Mouse (Mus musculus): ENCODE data around the gene Adgrd1.

The Adgrd1 gene

DNA sequence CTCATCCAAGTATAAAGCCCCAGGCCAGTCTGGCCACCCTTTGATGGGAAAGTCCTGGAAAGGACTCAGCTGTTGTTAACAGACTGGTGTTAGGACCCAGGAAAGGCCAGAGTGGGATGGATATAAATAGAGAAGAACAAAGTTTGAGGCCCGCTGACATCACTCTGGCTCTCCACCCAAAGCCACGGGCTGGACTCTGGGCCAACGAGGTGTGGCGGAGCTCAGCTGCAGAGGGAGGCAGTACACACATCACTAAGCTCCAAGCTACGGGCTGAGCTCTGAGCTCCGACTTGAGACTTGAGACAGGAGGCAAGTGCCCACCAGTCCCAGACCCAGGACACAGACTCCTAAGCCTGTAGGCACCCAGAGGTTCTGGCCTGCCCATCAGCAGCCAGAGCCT is at the start of gene Adgrd1:
Gene Adgrd1, plus strand, starts transcription at position 240 of the 400 bp plus-strand sequence.
- no peak for DNase-seq (ENCODE audit: low spot score in 2 of 2)

DNA sequence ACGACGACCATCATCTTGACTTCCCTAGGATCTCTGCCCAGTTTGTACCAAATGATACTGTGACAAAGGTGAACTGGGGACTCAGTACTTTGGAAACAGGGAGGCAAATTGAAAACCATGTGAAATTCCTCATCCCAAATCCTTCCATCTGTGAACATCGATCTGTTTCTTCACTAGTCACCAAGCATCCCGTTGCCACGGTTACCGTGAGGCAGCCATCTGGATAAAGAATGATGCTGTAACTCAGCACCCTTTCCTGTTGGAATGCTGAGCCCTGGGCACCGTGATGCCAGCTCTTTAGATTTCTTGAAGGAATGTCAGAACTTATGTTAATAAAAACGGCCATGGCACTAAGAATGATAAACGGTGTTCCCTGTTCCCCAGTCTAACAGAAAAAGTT is 47.2 kb upstream of the Adgrd1 start:
- DNase-seq (ENCODE audit: low spot score in 2 of 2): no peak

- DNase-seq (ENCODE audit: low spot score in 2 of 2): no peak
Measured at GRCm38 (mm10) chr5:129051910-129052309, 44.6 kb upstream of the Adgrd1 start.

- DNase-seq (ENCODE audit: low spot score in 2 of 2): no peak
Measured at GRCm38 (mm10) chr5:129052636-129053355, 43.8 kb upstream of the Adgrd1 start.

GRCm38 (mm10) chr5:129054675-129055284 is 41.8 kb upstream of the Adgrd1 start:
- DNase-seq (ENCODE audit: low spot score in 2 of 2): no peak

GRCm38 (mm10) chr5:129059116-129059515 is 37.4 kb upstream of the Adgrd1 start:
- no peak for DNase-seq (ENCODE audit: low spot score in 2 of 2)

DNA sequence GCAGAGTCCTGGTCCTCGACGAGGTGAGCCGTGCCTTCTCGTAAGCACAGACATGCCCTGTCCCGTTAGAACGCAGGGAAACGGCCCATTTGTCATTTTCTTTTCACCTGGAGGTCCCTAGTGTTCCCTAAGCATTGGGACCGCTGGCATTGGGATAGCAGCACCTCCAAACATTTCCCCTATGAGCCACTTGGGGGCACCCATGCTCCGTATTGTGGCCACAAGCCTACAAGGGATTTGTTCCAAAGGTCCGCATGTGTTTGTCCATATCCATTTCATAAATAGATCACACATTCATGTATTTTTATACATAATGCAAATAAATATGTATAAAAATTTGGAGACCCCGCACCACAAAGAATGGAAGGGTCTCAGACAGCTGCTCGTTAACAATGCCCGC is 35.0 kb upstream of the Adgrd1 start:
- DNase-seq (ENCODE audit: low spot score in 2 of 2): peak; percentile 61 to 70

DNA sequence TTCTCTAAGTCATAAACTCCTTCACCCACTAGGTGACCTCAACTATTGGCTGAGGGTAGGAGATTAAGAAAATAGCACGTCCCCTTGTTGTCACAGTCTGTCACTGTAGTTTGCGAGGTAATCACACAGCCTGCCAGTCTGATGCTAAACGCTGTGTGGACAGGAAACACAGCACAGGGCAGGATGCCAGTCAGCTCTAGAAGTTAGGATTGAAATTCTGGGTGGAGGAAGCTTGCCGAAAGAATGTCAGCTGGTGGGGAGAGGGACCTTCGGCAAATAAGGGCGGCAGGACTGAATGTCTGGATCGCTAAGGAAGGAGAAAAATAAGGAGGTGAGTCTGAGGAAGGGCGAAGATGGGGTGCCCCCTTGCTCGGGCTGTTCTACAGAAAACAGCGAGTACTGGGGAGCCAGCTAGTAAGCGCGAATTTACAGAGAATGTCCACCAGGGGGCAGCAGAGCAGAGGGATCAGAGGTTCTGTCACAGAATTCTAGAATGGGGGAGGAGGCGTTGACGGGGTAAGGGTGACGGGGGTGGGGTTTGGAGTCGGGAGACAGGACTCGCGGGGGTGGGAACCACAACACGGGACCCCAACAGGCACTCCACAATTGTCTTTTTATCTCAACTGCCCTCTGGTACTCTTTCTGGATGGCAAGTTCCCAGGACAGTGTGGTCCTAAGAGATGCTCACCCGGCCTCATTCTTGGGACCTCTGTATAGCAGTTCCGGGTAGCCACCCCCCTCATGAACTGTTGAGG is 33.3 kb upstream of the Adgrd1 start:
- peak; percentile 75 to 81 for DNase-seq (ENCODE audit: low spot score in 2 of 2)

- no peak for DNase-seq (ENCODE audit: low spot score in 2 of 2)
Measured at GRCm38 (mm10) chr5:129063792-129064087, 32.8 kb upstream of the Adgrd1 start.

GRCm38 (mm10) chr5:129064186-129064585 is 32.4 kb upstream of the Adgrd1 start:
- no peak for DNase-seq (ENCODE audit: low spot score in 2 of 2)

- no peak for DNase-seq (ENCODE audit: low spot score in 2 of 2)
Measured at GRCm38 (mm10) chr5:129065301-129065700, 31.2 kb upstream of the Adgrd1 start.

DNA sequence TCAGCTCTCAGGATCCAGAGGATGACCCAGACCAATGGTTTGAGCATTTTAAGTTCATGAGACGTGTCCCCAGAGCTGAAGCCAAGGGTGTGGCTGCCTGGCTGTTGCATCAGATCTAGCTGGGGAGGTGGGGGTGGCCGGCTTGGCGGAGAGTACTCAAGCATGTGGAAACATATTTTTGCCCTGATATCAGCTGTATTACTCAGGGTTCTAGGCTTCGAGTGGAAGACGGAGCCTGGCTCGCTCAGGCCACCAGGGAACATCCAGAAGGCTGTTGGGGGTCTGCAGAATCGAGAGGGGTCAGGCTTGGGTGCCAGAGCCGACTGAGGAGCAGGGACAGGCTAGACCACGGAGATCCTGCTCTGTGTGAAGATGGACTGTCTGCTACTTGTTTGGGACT is 30.6 kb upstream of the Adgrd1 start:
- DNase-seq (ENCODE audit: low spot score in 2 of 2): no peak

DNA sequence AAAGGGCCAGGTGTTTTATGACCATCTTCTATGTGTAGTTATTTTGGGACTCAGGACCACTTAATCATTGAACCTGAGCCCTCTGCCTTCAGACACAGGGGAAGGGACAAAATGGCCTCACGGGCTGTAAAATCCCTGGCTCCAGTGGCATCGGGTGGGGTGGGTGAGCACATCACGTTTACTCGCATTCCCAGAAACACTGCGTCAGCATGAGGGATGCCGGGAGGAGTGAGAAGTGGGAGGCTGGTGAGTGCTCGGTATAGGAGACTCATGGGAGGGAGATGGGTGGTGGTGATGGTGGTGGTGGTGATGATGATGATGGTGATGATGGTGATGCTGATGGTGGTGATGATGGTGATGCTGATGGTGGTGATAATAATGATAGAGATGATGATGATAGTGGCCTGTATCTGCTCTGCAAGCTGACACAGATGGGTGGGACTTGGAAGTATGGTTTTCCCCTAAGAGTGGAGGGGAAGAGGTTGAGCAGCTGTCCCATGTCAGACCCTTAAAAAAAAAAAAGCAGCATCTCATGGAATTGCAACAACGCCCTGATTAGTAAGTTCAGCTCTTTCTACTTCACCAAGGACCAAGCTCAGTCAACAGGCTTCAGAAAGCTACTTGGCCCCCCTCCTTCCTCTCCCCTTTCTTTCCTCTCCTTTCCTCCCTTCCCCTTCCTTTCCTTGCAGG is 29.9 kb upstream of the Adgrd1 start:
- no peak for DNase-seq (ENCODE audit: low spot score in 2 of 2)

- DNase-seq (ENCODE audit: low spot score in 2 of 2): no peak
Measured at GRCm38 (mm10) chr5:129067231-129067834, 29.2 kb upstream of the Adgrd1 start.

DNA sequence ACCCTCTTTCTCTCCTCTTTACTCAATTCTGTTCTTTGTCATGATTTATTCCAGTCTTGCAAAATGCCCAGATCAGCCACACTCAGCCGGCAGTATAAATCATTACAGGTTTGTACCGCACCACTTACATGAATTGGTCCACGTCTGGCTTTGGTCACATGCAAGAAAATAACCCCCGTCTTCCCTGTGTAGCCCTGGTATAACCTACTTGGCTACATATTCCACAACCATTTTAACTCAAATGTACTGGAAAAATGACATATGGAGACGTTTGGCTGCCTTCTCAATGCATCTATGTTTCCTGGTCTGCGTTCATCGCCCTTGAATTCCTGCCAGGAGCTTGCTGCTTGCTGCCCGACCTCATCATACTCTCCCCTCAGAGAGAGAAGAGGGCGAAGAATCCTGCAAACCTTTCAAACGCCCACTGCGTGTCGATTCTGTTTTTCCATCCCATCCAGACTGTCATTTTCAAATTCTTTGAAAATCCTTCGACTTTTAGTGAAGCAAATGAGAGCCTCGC is 24.7 kb upstream of the Adgrd1 start:
- no peak for DNase-seq (ENCODE audit: low spot score in 2 of 2)

GRCm38 (mm10) chr5:129073404-129073803 is 23.1 kb upstream of the Adgrd1 start:
- no peak for DNase-seq (ENCODE audit: low spot score in 2 of 2)

DNA sequence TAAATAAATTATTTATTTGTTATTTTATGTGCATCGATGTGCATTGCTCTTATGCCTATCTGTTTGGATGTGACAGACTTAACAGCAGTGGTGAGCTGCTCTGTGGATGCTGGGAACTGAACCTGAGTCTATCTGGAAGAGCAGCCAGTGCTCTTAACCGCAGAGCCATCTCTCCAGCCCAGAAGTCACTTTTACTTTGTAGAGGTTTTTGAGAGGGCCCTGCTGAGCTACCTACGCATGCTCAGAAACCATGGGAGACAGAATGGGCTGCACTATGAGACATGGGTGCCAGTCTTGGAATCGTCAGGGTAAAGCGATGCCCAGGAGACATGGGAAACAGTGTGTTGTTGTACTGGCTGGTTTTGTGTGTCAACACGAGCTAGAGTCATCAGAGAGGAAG is 20.5 kb upstream of the Adgrd1 start:
- DNase-seq (ENCODE audit: low spot score in 2 of 2): no peak

- DNase-seq (ENCODE audit: low spot score in 2 of 2): no peak
Measured at GRCm38 (mm10) chr5:129077240-129077639, 19.3 kb upstream of the Adgrd1 start.

GRCm38 (mm10) chr5:129081521-129081920 is 15.0 kb upstream of the Adgrd1 start:
- DNase-seq (ENCODE audit: low spot score in 2 of 2): no peak

- no peak for DNase-seq (ENCODE audit: low spot score in 2 of 2)
Measured at GRCm38 (mm10) chr5:129085153-129085552, 11.4 kb upstream of the Adgrd1 start.

- DNase-seq (ENCODE audit: low spot score in 2 of 2): no peak
Measured at GRCm38 (mm10) chr5:129092345-129093065, 4.0 kb upstream of the Adgrd1 start.
